Mouse (Mus musculus) heart, postnatal 0 days (tissue): ENCODE data around the gene Ppargc1a. TPM values are rescaled to one million over a fixed set of nuclear protein-coding genes. Genes with fewer than 3 reads are reported as not detected.
A peak's percentile ranks its signal among the peaks of the same experiment; 100 is the strongest.

ENCODE experiments used
- ATAC-seq: fragments of 200-750 bp; cut with Nextera tagmentation; 2 replicates; pipeline ENCODE4 v1.8.0; 2017; ENCODE audit warnings: low read depth, moderate number of reproducible peaks, moderate library complexity; ENCODE audit not compliant: insufficient read depth
- DNase-seq: peaks from one replicate; pipeline ENCODE4 v3.0.0-alpha.2; 2016; ENCODE audit warnings: low spot score
- H3K27ac ChIP-seq: fragments of 300-500 bp; sonication (generic); 2 replicates; pipeline ENCODE4 v1.5.1; 2014; ENCODE audit warnings: low read depth, mild to moderate bottlenecking
- H3K27me3 ChIP-seq: fragments of 300-500 bp; sonication (generic); 2 replicates; pipeline ENCODE4 v1.6.1; 2014; ENCODE audit warnings: low read length, mixed read lengths; ENCODE audit not compliant: control insufficient read depth, insufficient read depth
- H3K36me3 ChIP-seq: fragments of 300-500 bp; sonication (generic); replicated peaks from 2 replicates; pipeline ENCODE4 v1.6.1; 2014; ENCODE audit warnings: low read length, mixed read lengths; ENCODE audit not compliant: control insufficient read depth, insufficient read depth
- H3K4me1 ChIP-seq: fragments of 300-500 bp; sonication (generic); 2 replicates; pipeline ENCODE4 v1.6.1; 2014; ENCODE audit warnings: antibody characterized with exemption; ENCODE audit not compliant: control insufficient read depth, insufficient read depth
- H3K4me2 ChIP-seq: fragments of 300-500 bp; sonication (generic); 2 replicates; pipeline ENCODE4 v1.6.1; 2014; ENCODE audit warnings: low read depth, mild to moderate bottlenecking, low read length, moderate library complexity
- H3K4me3 ChIP-seq: fragments of 300-500 bp; sonication (generic); 2 replicates; pipeline ENCODE4 v1.5.1; 2014; ENCODE audit warnings: low read depth, low read length
- H3K9ac ChIP-seq: fragments of 300-500 bp; sonication (generic); replicated peaks from 2 replicates; pipeline ENCODE4 v1.6.1; 2014; ENCODE audit warnings: low read depth, low read length, mixed read lengths
- H3K9me3 ChIP-seq: fragments of 300-500 bp; sonication (generic); replicated peaks from 2 replicates; pipeline ENCODE4 v1.6.1; 2016; ENCODE audit warnings: low read length; ENCODE audit not compliant: control insufficient read depth
- CTCF ChIP-seq: IDR thresholded peaks from 2 replicates; pipeline ENCODE4 v1.5.1; 2016; ENCODE audit warnings: antibody characterized with exemption, control low read depth, low read depth
- EP300 ChIP-seq: IDR thresholded peaks from 2 replicates; pipeline ENCODE4 v1.6.1; 2016; ENCODE audit warnings: antibody characterized with exemption, low read depth
- WGBS: fragments of 180-500 bp; shearing (Covaris S2); extraction: QIAGEN DNeasy Blood & Tissue Kit; methylation state at CpG from one replicate; pipeline ENCODE4 v1.1.7; 2014; 5-methylcytosine and 5-hydroxymethylcytosine counted together
- polyA plus RNA-seq: library from polyadenylated mRNA; unstranded; fragments of >200 nt; fragmentation: Nextera tagmentation; extraction: Ambion mirVana; gene quantifications from 2 replicates; pipeline ENCODE4 v1.2.1, GENCODE M21; 2015
- total RNA-seq: library from RNA; depleted of rRNA; stranded (reverse); fragments of >200 nt; gene quantifications from 2 replicates; pipeline ENCODE4 v1.2.3, GENCODE M21; 2014; ENCODE audit warnings: low replicate concordance

Gene Ppargc1a
- total and polyA plus RNA-seq, 2 experiments from 2014 or later, result 50.8 to 61.4 TPM

DNA sequence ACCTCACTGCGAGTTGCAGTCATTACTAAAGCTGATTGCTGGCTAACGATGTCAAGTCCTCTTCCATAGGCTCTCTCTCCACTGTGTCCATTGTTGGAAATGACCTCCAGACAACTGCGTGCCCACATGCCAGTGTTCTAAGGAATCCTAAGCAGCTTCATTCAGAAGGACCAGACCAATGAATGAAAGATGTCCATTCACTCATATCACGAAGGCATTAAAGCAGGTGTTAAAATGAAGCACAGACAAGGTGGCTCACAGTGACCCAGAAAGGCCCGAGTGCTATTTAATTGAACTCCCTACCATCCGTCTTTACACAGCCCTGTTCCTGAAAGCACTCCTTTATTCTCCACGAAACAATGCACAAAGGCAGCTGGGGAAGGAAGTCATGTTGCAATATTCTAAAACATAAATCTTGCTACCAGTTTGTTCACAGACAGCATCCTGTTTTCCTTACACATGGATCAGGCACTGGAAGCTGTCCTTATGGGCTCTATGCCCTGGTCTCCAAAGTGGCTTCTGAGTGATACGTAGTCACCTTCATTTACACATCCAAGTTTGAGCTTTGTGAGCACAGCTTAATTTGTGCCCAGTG is 23.3 kb downstream of the Ppargc1a start:
- Histone ChIP-seq H3K27ac (peak overlapping the region; percentile 71), H3K4me3 (no peak overlapping the region), H3K9me3 (no peaks in the 10 kb centered on the region), H3K9ac (0 out of 2 replicates have a peak overlapping the region, but pooled peaks have one; percentile 20), H3K36me3 (peaks cover 8% of the 10 kb centered on the region; the same call in 1 of the 2 replicates), H3K4me2 (no peak overlapping the region), H3K27me3 (no peaks in the 10 kb centered on the region), H3K4me1 (peaks cover 58% of the 10 kb centered on the region)
- DNase-seq (no peak), ATAC-seq (no peak)
- 22% methylated on average over 8 of the region's 8 CpGs for WGBS
- no peak for TF ChIP-seq EP300
- TF ChIP-seq CTCF, result no peak

DNA sequence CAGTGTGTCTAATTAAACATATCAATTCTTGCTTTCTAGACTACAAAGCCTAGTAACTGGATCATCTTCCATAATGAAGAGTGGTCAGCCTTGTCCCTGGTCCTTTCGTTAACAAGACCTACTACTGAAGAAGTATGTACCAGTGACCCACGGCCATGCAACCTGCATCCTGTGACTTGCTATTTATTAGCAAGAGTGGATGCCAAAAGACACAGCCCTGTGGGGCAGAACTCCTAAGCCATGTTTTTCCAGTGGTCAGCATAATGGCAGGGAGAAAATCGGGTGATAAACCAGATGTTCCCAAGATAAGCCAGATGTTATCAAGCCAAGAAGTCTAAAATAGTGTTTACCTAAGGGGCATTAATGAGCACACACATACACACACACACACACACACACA is 26.0 kb downstream of the Ppargc1a start:
- Histone ChIP-seq H3K27ac (peak overlapping the region; percentile 55), H3K4me2 (no peak overlapping the region), H3K9me3 (no peaks in the 10 kb centered on the region), H3K4me1 (peaks cover 60% of the 10 kb centered on the region), H3K9ac (no peak overlapping the region), H3K36me3 (peaks cover 4% of the 10 kb centered on the region; the same call in 1 of the 2 replicates), H3K4me3 (no peak overlapping the region), H3K27me3 (no peaks in the 10 kb centered on the region)
- ATAC-seq (no peak), DNase-seq (no peak)
- 40% methylated on average over 3 of the region's 3 CpGs for WGBS
- TF ChIP-seq CTCF (no peak), EP300 (no peak)

DNA sequence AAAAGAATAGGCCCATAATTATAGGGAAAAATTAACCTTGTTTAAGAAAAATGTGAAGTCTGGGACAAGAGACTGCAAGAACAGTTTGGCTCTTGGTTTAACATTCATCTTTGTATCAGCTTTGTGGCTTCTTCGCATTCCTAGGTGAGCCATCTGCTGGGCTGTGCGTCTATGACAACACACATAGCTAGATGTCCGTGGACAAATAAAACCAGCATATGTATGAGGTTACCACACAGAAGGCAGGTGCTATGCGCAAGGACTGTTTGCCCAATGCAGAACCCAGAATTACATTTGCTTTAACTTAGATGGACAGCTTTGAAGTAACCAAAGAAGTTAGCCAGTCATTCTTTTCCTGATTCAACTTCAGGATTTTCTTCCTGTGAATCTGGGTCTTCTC is 26.7 kb downstream of the Ppargc1a start:
- H3K4me1 ChIP-seq, result peaks cover 60% of the 10 kb centered on the region
- H3K9me3 ChIP-seq, result no peaks in the 10 kb centered on the region
- H3K4me2 ChIP-seq, result no peak overlapping the region
- peak overlapping the region; percentile 55 for H3K27ac ChIP-seq
- no peak for DNase-seq
- TF ChIP-seq EP300, result no peak
- H3K27me3 ChIP-seq, result no peaks in the 10 kb centered on the region
- 55% methylated on average over 4 of the region's 4 CpGs for WGBS
- H3K9ac ChIP-seq, result no peak overlapping the region
- ATAC-seq, result no peak
- H3K36me3 ChIP-seq, result peaks cover 4% of the 10 kb centered on the region; the same call in 1 of the 2 replicates
- H3K4me3 ChIP-seq, result no peak overlapping the region

DNA sequence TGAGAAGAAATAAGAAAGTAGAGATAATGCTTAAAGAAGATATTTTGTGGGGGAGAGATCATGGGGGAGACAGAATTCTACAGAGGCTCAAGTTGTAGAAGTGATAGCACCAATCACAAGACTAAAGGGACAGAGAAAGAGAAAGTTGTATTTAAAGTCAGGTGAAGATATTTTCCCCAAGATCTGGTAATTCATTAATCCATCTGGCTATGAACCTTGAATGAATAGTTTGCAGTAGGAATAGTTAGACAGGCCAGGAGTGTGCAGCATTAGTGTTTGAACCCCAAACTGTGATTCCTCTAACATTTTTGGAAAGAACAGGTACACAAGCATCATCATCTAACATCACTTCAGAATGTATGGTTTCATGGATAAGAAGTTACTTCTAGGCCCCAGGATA is 28.0 kb downstream of the Ppargc1a start:
- Histone ChIP-seq H3K9me3 (no peaks in the 10 kb centered on the region), H3K4me1 (peaks cover 57% of the 10 kb centered on the region), H3K27me3 (no peaks in the 10 kb centered on the region), H3K27ac (peak overlapping the region; percentile 30; the same call in 1 of the 2 replicates), H3K4me3 (no peak overlapping the region), H3K36me3 (0 out of 2 replicates have a peak, but pooled peaks cover 4% of the 10 kb centered on the region), H3K4me2 (no peak overlapping the region), H3K9ac (no peak overlapping the region)
- TF ChIP-seq EP300 (no peak), CTCF (no peak)
- DNase-seq (no peak), ATAC-seq (no peak)

DNA sequence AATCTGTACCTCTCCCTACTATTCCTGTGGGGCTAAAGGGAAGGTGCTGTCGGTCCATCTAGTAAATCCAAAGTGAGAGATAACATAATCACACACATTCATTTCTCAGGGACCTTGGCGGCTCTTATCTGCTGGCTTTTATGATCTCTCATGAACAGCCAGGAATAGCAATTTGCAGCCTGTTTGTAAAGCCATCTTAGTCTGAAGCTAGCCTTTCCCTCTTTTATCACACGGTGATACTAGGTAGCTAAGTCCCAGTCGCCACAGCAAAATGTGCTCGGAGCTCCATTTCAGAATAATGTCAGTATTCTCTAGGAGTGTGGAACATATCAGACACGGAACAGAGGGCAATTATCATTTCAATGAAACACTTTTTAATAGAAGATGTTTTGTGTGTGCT is 29.2 kb downstream of the Ppargc1a start:
- H3K27me3 ChIP-seq, result no peaks in the 10 kb centered on the region
- H3K4me3 ChIP-seq, result no peak overlapping the region
- 30% methylated on average over 6 of the region's 6 CpGs for WGBS
- no peak overlapping the region for H3K4me2 ChIP-seq
- peak overlapping the region; percentile 81 for H3K27ac ChIP-seq
- ATAC-seq (no peak), DNase-seq (no peak)
- TF ChIP-seq EP300, result no peak
- no peak for TF ChIP-seq CTCF
- H3K36me3 ChIP-seq, result 0 out of 2 replicates have a peak, but pooled peaks cover 4% of the 10 kb centered on the region
- peaks cover 59% of the 10 kb centered on the region for H3K4me1 ChIP-seq
- no peaks in the 10 kb centered on the region for H3K9me3 ChIP-seq
- H3K9ac ChIP-seq, result no peak overlapping the region

DNA sequence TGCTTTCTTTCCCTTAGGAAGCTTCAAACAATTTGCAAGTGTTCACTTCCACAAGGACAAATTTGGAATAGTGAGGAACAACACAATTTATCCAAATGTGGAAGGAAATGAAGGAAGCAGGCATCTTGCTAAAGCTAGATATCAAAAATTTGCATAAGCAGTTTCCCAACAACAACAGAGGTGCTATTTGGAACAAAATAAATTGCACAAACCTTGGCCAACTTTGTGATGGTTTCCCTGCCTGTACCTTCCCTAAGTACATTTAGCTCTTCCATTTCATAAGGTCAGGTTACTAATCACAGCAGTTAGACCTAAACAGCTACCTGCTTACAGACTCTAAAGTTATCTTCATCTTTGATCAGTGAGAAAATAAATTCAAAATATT is 29.9 kb downstream of the Ppargc1a start:
- no peak for TF ChIP-seq EP300
- no peak for ATAC-seq
- Histone ChIP-seq H3K36me3 (0 out of 2 replicates have a peak, but pooled peaks cover 4% of the 10 kb centered on the region), H3K4me2 (no peak overlapping the region), H3K9ac (no peak overlapping the region), H3K4me1 (peaks cover 59% of the 10 kb centered on the region), H3K27ac (peak overlapping the region; percentile 81), H3K9me3 (no peaks in the 10 kb centered on the region), H3K27me3 (no peaks in the 10 kb centered on the region), H3K4me3 (no peak overlapping the region)
- DNase-seq, result no peak
